Mouse (Mus musculus) forebrain, embryonic 14.5 days (tissue): ENCODE results near the gene Myo1b. TPM values are rescaled to one million over a fixed set of nuclear protein-coding genes. Genes with fewer than 3 reads are reported as not detected.

Experiments used
- ATAC-seq: fragments of 200-750 bp; cut with Nextera tagmentation; 2 replicates; pipeline ENCODE4 v1.8.0; 2017; ENCODE audit warnings: mild to moderate bottlenecking, moderate library complexity
- DNase-seq: peaks from one replicate; pipeline ENCODE4 v3.0.0-alpha.2; 2015; ENCODE audit warnings: low spot score
- H3K27ac ChIP-seq: fragments of 300-500 bp; sonication (generic); 2 replicates; pipeline ENCODE4 v1.5.1; 2014; ENCODE audit warnings: low read depth, mild to moderate bottlenecking, control low read depth, low read length, moderate library complexity
- H3K27me3 ChIP-seq: fragments of 300-500 bp; sonication (generic); replicated peaks from 2 replicates; pipeline ENCODE4 v1.6.1; 2014; ENCODE audit warnings: low read length, control low read depth, mixed read lengths; ENCODE audit not compliant: control insufficient read depth, insufficient read depth
- H3K36me3 ChIP-seq: fragments of 300-500 bp; sonication (generic); 2 replicates; pipeline ENCODE4 v1.6.1; 2014; ENCODE audit warnings: low read length, control low read depth; ENCODE audit not compliant: control insufficient read depth, insufficient read depth
- H3K4me1 ChIP-seq: fragments of 300-500 bp; sonication (generic); 2 replicates; pipeline ENCODE4 v1.6.1; 2014; ENCODE audit warnings: antibody characterized with exemption, low read length, control low read depth; ENCODE audit not compliant: control insufficient read depth, insufficient read depth
- H3K4me2 ChIP-seq: fragments of 300-500 bp; sonication (generic); 2 replicates; pipeline ENCODE4 v1.6.1; 2014; ENCODE audit warnings: mild to moderate bottlenecking, control low read depth, low read length
- H3K4me3 ChIP-seq: fragments of 300-500 bp; sonication (generic); 2 replicates; pipeline ENCODE4 v1.5.1; 2014; ENCODE audit warnings: low read depth, low read length, control low read depth
- H3K9ac ChIP-seq: fragments of 300-500 bp; sonication (generic); 2 replicates; pipeline ENCODE4 v1.6.1; 2014; ENCODE audit warnings: mild to moderate bottlenecking, low read length, control low read depth, moderate library complexity
- H3K9me3 ChIP-seq: fragments of 300-500 bp; sonication (generic); replicated peaks from 2 replicates; pipeline ENCODE4 v1.6.1; 2016; ENCODE audit warnings: low read length, control low read depth, mixed read lengths; ENCODE audit not compliant: control insufficient read depth
- WGBS: fragments of 180-500 bp; shearing (Covaris S2); extraction: QIAGEN DNeasy Blood & Tissue Kit; methylation state at CpG from one replicate; pipeline ENCODE4 v1.1.7; 2014; 5-methylcytosine and 5-hydroxymethylcytosine counted together
- polyA plus RNA-seq: library from polyadenylated mRNA; unstranded; fragments of >200 nt; fragmentation: Nextera tagmentation; extraction: Ambion mirVana; gene quantifications from 2 replicates; pipeline ENCODE4 v1.2.1, GENCODE M21; 2014

Myo1b gene
- polyA plus RNA-seq, 1 experiment from 2014 or later = 78.1 TPM

DNA sequence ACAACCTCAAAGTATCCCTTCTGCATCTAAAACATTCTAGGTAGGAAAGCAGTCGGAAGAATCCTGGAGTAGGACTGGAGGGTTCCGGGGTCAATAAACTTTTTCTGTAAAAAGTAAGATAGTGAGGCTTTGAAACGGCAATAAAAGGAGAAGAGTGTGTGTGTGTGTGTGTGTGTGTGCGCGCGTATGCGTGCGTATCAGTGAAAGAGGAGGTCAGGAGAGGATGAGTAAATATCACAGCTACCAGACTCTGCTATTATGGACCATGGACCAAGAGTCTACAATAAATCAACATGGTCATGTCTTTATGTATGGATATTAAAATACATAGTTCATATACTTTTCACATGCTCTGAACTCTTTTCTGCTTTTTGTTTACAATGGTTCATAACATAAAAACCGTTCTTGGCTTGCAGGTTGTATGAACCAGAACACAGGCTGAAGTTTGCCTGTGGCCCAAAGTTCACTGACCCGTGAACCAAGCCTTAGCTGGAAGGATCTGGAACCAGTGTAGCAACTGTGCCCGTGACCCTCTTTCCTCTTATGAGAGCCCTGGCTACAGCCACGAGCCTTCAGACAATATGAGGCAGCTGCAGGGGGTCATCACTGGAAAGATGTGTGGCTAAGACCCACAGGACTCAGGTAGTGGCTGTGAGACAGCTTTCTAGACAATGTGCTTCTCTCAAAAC lies 145.9 kb downstream of the Myo1b start:
- no peak for ATAC-seq
- Histone ChIP-seq H3K27ac (no peak overlapping the region), H3K4me2 (no peak overlapping the region), H3K9me3 (no peaks in the 10 kb centered on the region), H3K9ac (no peak overlapping the region), H3K4me1 (no peaks in the 10 kb centered on the region), H3K36me3 (peaks cover 72% of the 10 kb centered on the region), H3K4me3 (no peak overlapping the region), H3K27me3 (no peaks in the 10 kb centered on the region)
- no peak for DNase-seq
- WGBS = 90% methylated on average over 12 of the region's 12 CpGs

DNA sequence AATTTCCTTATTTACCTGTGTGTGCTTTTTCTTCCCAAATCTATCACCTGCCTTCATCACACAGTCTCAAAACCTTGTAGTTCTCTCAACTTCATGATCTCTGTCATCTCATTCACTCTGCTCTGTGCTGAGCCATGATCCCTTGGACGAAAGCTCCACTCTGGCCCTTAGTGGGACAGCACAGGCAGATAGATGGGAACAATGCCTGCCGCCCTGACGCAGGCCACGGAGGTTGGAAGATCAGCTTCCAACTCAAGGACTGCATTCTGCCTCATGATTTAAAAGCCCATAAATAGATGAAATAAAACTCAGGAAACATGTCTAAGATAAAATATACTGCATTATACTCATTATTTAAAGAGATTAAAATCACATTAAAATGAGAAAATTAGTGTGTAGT lies 149.6 kb downstream of the Myo1b start:
- DNase-seq = no peak
- H3K36me3 ChIP-seq = peaks cover 54% of the 10 kb centered on the region
- 93% methylated on average over 4 of the region's 4 CpGs for WGBS
- no peak overlapping the region for H3K4me3 ChIP-seq
- no peak for ATAC-seq
- H3K9ac ChIP-seq = no peak overlapping the region
- H3K4me1 ChIP-seq = no peaks in the 10 kb centered on the region
- H3K27me3 ChIP-seq = no peaks in the 10 kb centered on the region
- no peaks in the 10 kb centered on the region for H3K9me3 ChIP-seq
- H3K4me2 ChIP-seq = no peak overlapping the region
- no peak overlapping the region for H3K27ac ChIP-seq

DNA sequence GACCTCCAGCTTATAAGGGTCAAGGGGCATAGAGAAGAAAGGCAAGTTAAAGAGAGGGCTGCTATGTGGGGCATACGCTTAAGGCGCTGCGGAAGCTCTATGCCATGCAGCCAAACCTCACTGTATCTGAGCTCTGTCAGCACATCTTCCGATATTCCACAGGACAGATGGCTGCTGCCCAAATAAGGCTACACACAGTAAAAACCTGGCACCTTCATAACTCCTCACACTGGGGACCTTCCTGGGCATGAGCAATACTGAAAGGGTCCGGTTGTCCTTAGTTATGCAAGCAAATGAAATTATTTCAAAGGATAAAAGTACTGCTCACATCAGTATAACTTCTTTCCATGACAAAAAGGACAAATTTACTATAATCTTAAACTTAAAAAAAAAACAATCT lies 150.7 kb downstream of the Myo1b start:
- H3K27ac ChIP-seq = no peak overlapping the region
- H3K9me3 ChIP-seq = no peaks in the 10 kb centered on the region
- H3K4me1 ChIP-seq = no peaks in the 10 kb centered on the region
- DNase-seq (no peak), ATAC-seq (no peak; the same call in 1 of the 2 replicates)
- no peaks in the 10 kb centered on the region for H3K27me3 ChIP-seq
- no peak overlapping the region for H3K4me3 ChIP-seq
- peaks cover 53% of the 10 kb centered on the region for H3K36me3 ChIP-seq
- no peak overlapping the region for H3K4me2 ChIP-seq
- no peak overlapping the region for H3K9ac ChIP-seq
- 87% methylated on average over 5 of the region's 5 CpGs for WGBS

DNA sequence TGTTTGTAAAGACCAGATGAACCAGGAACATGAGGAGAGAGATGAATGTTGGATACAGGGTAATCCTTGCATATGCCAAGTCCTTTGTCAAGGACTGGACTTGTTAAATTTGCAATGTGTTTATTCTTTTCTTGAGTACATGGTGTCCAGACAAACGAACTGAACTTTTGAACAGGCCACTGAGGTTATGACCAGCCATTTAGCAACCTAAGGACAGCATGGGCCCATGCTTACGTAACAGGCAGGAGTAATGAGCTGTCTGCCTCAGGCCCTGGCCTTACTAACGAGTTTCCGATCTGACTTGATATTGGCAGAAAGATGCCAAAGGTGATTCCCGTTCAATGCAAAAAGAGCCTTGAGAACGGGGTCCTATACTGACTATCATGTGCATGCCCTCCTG lies 156.2 kb downstream of the Myo1b start:
- Histone ChIP-seq H3K4me2 (no peak overlapping the region), H3K9ac (no peak overlapping the region), H3K36me3 (peaks cover 73% of the 10 kb centered on the region), H3K27me3 (no peaks in the 10 kb centered on the region), H3K4me3 (no peak overlapping the region), H3K4me1 (no peaks in the 10 kb centered on the region), H3K27ac (no peak overlapping the region), H3K9me3 (no peaks in the 10 kb centered on the region)
- ATAC-seq = no peak
- no peak for DNase-seq
- 66% methylated on average over 6 of the region's 6 CpGs for WGBS

DNA sequence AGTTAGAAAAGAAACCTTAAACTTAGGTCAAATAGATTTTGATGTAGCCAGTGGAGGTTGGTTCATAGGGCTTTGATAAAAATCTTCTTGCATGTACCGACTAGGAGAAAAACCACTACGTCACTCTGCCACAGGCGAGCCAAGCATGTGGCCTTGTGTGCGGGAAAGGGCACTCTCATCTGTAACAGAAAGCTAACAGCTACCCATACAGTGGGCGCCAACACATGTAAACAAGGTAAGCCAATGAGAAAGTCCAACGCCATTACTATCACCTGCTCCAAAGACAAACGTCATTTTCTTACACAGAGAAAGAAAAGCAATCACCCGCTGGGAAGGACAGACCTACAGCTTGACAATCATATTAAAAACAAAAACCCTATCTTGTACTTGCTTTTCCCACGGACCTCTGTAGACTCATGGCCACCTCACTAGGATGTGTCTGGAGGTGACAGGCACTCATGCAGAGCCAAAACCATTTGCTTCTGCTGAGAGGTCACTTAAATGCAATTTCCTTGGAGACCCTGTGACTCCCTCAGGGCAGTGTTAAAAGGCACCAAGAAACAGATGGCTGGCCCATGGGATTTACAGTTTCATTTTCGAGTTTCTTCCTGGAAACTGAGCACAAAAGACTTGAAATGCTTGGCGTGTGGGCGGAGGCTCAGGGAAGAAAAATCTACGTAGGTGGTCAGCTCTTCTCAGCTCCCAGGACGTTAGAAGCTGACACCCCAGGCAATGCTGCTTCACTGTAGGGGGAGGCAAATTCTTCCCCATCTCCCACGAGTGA lies 157.4 kb downstream of the Myo1b start:
- no peaks in the 10 kb centered on the region for H3K9me3 ChIP-seq
- peaks cover 83% of the 10 kb centered on the region for H3K36me3 ChIP-seq
- no peak for ATAC-seq
- WGBS = 78% methylated on average over 15 of the region's 15 CpGs
- H3K4me1 ChIP-seq = no peaks in the 10 kb centered on the region
- no peaks in the 10 kb centered on the region for H3K27me3 ChIP-seq
- H3K4me3 ChIP-seq = no peak overlapping the region
- no peak for DNase-seq
- H3K9ac ChIP-seq = no peak overlapping the region
- no peak overlapping the region for H3K4me2 ChIP-seq
- no peak overlapping the region for H3K27ac ChIP-seq

DNA sequence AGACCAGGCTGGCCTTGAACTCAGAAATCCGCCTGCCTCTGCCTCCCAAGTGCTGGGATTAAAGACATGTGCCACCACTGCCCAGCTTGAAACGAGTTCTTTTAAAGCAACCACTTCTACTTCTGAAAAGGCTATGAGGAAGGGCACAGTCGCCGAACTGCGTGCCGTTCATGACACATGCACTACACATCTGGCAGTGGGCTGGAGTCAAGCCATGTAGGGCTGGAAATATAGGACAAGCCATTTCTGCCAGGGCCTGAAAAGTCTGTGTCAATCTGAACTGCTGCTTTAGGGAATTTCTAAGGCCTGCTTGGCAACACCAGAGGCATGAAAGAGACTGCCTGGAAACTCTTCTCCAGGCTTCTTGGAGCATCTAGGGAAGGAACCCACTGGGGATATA lies 162.2 kb downstream of the Myo1b start:
- no peak for DNase-seq
- Histone ChIP-seq H3K4me2 (no peak overlapping the region), H3K4me1 (no peaks in the 10 kb centered on the region), H3K4me3 (no peak overlapping the region), H3K9ac (no peak overlapping the region), H3K36me3 (peaks cover 63% of the 10 kb centered on the region), H3K9me3 (no peaks in the 10 kb centered on the region), H3K27ac (no peak overlapping the region), H3K27me3 (no peaks in the 10 kb centered on the region)
- no peak for ATAC-seq
- WGBS = 93% methylated on average over 6 of the region's 6 CpGs

DNA sequence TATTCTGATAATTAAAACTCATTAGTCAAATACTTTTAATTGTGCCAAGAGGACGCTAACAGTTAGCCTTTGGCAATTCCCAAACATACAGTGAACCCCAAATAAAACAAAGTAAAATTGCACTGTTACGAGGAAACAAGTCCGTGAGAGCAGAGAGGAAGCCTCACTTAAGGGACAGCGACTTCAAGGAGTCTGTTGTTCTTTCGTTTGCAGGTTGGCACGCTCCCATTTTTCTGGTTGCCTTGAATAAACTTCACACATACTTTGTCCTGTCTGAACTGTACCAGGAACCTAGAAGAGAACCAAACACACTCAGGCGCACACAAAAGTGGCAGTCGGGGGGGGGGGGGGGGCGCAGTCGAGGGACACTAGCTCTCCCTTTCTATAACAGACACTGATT lies 164.9 kb downstream of the Myo1b start:
- Histone ChIP-seq H3K4me2 (no peak overlapping the region), H3K27ac (no peak overlapping the region), H3K27me3 (no peaks in the 10 kb centered on the region), H3K36me3 (peaks cover 42% of the 10 kb centered on the region), H3K4me3 (no peak overlapping the region), H3K9ac (no peak overlapping the region), H3K4me1 (no peaks in the 10 kb centered on the region), H3K9me3 (no peaks in the 10 kb centered on the region)
- ATAC-seq = no peak
- DNase-seq = no peak
- 62% methylated on average over 10 of the region's 10 CpGs for WGBS

DNA sequence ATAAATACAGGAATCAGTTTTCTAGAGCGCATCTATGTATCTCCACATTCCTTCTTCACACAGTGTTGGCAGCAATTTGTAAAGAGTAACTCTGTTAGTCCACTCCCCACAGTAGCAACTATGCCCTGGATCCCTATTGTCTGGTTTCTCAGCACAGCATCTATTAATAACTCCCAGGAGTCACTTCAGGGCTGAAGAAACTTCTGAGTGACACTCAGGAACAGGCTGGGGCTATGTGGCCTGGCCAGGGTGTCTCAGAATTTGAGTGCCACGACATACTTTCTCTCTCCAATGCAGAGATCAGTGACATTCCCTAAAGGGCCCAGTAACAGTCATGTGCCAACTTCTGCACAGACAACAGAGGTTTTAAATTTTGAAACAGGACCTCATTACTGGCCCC lies 167.6 kb downstream of the Myo1b start:
- no peak for ATAC-seq
- H3K27me3 ChIP-seq = no peaks in the 10 kb centered on the region
- 87% methylated on average over 2 of the region's 2 CpGs for WGBS

DNA sequence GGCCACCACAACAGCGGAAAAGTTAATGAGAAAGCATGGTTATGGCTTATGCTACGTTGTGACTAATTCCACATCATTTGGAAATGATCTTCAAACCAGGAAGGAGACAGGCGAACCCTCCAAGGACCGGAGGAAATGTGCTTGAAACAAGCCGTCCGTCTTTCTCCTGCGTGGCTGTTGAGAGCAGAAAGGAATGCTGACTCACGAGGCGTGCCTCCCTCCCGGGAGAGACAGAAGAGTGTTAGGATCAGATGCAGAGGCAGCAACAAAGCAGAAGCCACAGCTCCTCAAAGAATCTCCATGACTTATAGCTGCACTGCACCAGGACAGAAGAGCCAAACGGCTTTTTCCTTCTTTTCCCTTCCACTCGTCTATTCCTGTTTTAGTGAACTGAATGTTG lies 168.4 kb downstream of the Myo1b start:
- WGBS = 45% methylated on average over 12 of the region's 12 CpGs
- no peak overlapping the region for H3K4me2 ChIP-seq
- no peak overlapping the region for H3K9ac ChIP-seq
- no peak overlapping the region for H3K4me3 ChIP-seq
- no peak for ATAC-seq
- no peak overlapping the region for H3K27ac ChIP-seq
- no peaks in the 10 kb centered on the region for H3K9me3 ChIP-seq
- H3K36me3 ChIP-seq = peaks cover 23% of the 10 kb centered on the region
- peak; percentile 28 for DNase-seq
- no peaks in the 10 kb centered on the region for H3K27me3 ChIP-seq
- no peaks in the 10 kb centered on the region for H3K4me1 ChIP-seq

More for the DNA sequence above, 167.6 kb downstream of the Myo1b start:
- no peak overlapping the region for H3K27ac ChIP-seq
- H3K4me3 ChIP-seq = no peak overlapping the region
- no peak for DNase-seq
- no peaks in the 10 kb centered on the region for H3K9me3 ChIP-seq
- H3K36me3 ChIP-seq = peaks cover 23% of the 10 kb centered on the region
- no peak overlapping the region for H3K9ac ChIP-seq
- H3K4me2 ChIP-seq = no peak overlapping the region
- H3K4me1 ChIP-seq = no peaks in the 10 kb centered on the region
